Mouse (Mus musculus) hindbrain, embryonic 13.5 days (tissue): ENCODE results near the gene Exo5. TPM values are rescaled to one million over a fixed set of nuclear protein-coding genes. Genes with fewer than 3 reads are reported as not detected.

ENCODE experiments used
- ATAC-seq: fragments of 200-750 bp; cut with Nextera tagmentation; 2 replicates; pipeline ENCODE4 v1.8.0; 2017; ENCODE audit warnings: moderate TSS enrichment; ENCODE audit not compliant: low FRiP score
- H3K27ac ChIP-seq: fragments of 300-500 bp; sonication (generic); 2 replicates; pipeline ENCODE4 v1.5.1; 2015; ENCODE audit warnings: inconsistent platforms, mild to moderate bottlenecking, moderate library complexity
- H3K27me3 ChIP-seq: fragments of 300-500 bp; sonication (generic); 2 replicates; pipeline ENCODE4 v1.6.1; 2015; ENCODE audit warnings: mild to moderate bottlenecking, inconsistent platforms
- H3K36me3 ChIP-seq: fragments of 300-500 bp; sonication (generic); 2 replicates; pipeline ENCODE4 v1.6.1; 2015; ENCODE audit warnings: mild to moderate bottlenecking, inconsistent platforms
- H3K4me1 ChIP-seq: fragments of 300-500 bp; sonication (generic); replicated peaks from 2 replicates; pipeline ENCODE4 v1.6.1; 2015; ENCODE audit warnings: inconsistent platforms
- H3K4me2 ChIP-seq: fragments of 300-500 bp; sonication (generic); 2 replicates; pipeline ENCODE4 v1.6.1; 2015; ENCODE audit warnings: inconsistent platforms, mild to moderate bottlenecking, moderate library complexity
- H3K4me3 ChIP-seq: fragments of 300-500 bp; sonication (generic); 2 replicates; pipeline ENCODE4 v1.5.1; 2015; ENCODE audit warnings: mild to moderate bottlenecking, inconsistent platforms
- H3K9ac ChIP-seq: fragments of 300-500 bp; sonication (generic); 2 replicates; pipeline ENCODE4 v1.6.1; 2015; ENCODE audit warnings: mild to moderate bottlenecking, inconsistent platforms
- H3K9me3 ChIP-seq: fragments of 300-500 bp; sonication (generic); 2 replicates; pipeline ENCODE4 v1.6.1; 2016; ENCODE audit warnings: inconsistent platforms
- WGBS: fragments of 180-500 bp; shearing (Covaris S2); methylation state at CpG from one replicate; pipeline ENCODE4 v1.1.7; 2015; 5-methylcytosine and 5-hydroxymethylcytosine counted together
- microRNA-seq: library from miRNA; unstranded; fragments of <30 nt; microRNA quantifications from one replicate; pipeline ENCODE4, GENCODE M21; 2016
- polyA plus RNA-seq: library from polyadenylated mRNA; unstranded; fragments of >200 nt; fragmentation: Nextera tagmentation; extraction: Ambion mirVana; gene quantifications from 2 replicates; pipeline ENCODE4 v1.2.1, GENCODE M21; 2015

Exo5 gene
- polyA plus RNA-seq, 1 experiment from 2014 or later = 38.3 TPM

DNA sequence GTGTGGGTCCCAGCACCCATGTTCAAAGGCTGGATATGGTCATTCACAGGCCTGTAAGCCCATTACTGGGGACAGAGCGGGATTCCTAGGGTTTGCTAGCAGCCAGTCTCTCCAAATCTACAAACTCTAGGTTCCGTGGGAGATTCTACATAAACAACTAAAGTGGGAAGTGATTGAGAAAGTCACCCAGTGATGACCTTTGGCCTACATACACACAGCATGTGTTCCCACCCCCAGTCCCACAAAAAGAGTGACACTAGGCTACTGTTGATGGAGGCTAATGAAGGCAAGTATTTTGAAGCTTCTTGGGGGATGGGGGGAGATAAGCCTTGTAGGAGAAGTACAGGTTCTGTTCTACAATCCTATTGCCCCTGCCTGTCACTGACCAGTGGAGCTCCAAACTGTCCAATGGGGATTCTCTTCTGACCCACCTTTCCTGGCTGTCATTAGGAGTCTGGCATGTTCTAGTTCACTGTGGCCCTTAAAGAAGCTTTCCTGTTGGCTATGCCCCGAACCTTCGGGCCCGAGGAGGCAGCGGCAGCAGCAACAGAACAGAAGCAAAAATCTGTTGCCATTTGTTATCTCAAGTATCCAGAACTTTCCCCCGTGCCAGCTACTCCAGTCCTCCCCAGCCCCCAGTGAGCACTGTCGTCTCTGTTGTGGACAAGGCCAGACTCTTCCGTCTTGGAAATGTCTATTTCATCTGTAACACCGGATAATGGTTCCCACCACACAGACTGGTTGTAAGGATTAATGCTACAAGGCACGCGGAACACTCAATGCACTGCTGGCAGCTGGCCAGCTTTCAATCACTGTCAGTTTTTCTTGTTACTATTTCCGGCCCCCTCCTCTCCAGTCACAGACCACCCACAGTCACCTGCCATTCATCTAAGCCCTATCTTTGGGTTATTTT lies 39.4 kb downstream of the Exo5 start:
- Histone ChIP-seq H3K4me1 (peaks cover 47% of the 10 kb centered on the region), H3K36me3 (no peaks in the 10 kb centered on the region), H3K27ac (no peak overlapping the region), H3K9me3 (no peaks in the 10 kb centered on the region), H3K4me2 (no peak overlapping the region), H3K9ac (no peak overlapping the region), H3K27me3 (peaks cover 12% of the 10 kb centered on the region), H3K4me3 (no peak overlapping the region)
- ATAC-seq = no peak
- WGBS = 39% methylated on average over 13 of the region's 13 CpGs

DNA sequence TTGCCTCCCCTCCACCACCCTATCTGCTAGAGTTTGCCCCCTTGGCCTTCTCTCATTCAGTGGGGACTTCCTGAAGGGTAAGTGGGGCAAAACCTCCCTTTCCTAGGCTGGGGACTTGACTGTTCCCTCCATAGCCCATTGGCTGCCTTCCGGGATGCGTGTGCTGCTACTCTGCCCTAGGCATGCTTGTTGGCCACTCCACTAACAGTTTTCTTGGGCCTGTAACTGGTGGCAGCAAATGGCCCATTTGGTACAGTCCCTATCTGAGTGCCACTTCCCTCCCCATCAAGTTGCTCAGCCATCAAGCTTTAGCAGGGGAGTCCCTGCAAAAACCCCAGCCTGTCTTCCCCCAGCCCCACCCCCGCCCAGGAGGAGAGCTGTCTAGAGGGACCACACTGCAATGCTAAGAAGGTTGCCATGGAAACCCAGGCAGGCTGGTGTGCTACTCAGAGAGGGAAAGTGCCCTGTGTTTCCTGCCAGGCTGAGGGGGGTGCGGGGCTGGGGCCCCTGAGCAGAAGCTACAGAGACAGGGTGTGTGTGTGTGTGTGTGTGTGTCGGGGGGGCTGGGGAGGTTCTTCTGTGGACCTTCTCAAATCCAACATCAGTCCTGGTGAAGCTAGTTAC lies 42.7 kb downstream of the Exo5 start:
- Histone ChIP-seq H3K9ac (no peak overlapping the region), H3K4me1 (peaks cover 49% of the 10 kb centered on the region), H3K36me3 (no peaks in the 10 kb centered on the region), H3K4me2 (no peak overlapping the region), H3K9me3 (no peaks in the 10 kb centered on the region), H3K27me3 (peaks cover 11% of the 10 kb centered on the region), H3K4me3 (no peak overlapping the region), H3K27ac (no peak overlapping the region)
- WGBS = 31% methylated on average over 5 of the region's 5 CpGs
- ATAC-seq = peak; percentile 82

DNA sequence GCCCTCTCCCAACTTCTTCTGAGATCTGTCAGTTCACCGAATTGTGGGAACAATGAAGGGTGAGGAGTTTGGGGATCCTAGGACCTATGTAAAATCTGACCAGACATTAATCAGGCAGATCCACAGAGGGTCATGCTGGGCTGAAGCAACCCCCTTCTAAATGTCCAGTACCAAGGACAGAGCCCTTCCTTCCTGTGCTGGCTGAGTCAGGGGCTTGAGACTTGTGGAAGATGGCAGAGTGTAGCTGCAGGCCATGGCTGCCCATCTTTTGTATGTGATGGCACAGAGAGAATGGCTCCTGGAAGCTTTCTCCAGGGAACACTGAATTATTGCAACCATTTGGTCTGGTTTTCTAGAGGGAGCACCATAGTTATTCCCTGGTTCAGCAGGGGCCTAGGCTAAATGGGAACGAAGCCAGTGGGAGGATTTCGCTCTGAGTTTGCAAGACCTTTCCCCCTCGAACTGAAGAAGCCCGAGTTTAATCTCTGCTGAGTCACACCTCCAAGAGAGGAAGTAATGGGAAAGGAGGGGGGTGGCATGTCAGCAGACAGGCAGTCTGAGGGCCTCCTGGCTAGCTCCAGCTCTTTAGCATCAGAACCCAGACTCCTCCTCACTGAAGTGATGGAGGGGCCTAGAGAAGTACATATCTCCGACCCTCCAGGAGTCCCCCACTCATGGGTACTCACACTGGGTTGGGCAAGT lies 43.9 kb downstream of the Exo5 start:
- ATAC-seq = no peak
- Histone ChIP-seq H3K9me3 (no peaks in the 10 kb centered on the region), H3K4me1 (peaks cover 42% of the 10 kb centered on the region), H3K27ac (no peak overlapping the region), H3K36me3 (no peaks in the 10 kb centered on the region), H3K9ac (no peak overlapping the region), H3K27me3 (peaks cover 7% of the 10 kb centered on the region; the same call in 1 of the 2 replicates), H3K4me3 (no peak overlapping the region), H3K4me2 (no peak overlapping the region)
- WGBS = 62% methylated on average over 6 of the region's 6 CpGs

DNA sequence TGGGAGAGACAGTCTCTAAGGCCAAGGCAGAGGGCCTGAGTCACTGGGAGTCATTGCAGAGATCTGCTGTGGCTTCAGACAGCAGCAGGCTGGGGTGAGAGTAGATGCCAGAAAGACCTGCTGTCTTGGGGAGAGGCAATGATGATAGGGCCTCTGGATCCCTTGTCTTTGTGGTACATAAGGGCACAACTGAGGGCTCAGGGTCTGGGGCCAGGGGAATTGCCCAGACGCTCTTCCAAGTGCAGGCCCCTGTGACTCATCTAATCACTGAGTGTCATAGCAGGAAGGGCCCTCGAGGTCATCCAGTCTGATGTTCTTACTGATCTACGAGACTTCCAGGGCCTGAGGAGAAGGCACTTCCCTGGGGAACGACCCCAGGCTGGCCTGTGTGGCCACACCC lies 45.4 kb downstream of the Exo5 start:
- no peak overlapping the region for H3K4me2 ChIP-seq
- no peaks in the 10 kb centered on the region for H3K9me3 ChIP-seq
- peak overlapping the region; percentile 6; the same call in 1 of the 2 replicates for H3K9ac ChIP-seq
- no peak overlapping the region for H3K4me3 ChIP-seq
- H3K4me1 ChIP-seq = peaks cover 33% of the 10 kb centered on the region
- no peaks in the 10 kb centered on the region for H3K36me3 ChIP-seq
- H3K27me3 ChIP-seq = 0 out of 2 replicates have a peak, but pooled peaks cover 4% of the 10 kb centered on the region
- ATAC-seq = no peak
- H3K27ac ChIP-seq = no peak overlapping the region
- WGBS = 50% methylated on average over 4 of the region's 4 CpGs

DNA sequence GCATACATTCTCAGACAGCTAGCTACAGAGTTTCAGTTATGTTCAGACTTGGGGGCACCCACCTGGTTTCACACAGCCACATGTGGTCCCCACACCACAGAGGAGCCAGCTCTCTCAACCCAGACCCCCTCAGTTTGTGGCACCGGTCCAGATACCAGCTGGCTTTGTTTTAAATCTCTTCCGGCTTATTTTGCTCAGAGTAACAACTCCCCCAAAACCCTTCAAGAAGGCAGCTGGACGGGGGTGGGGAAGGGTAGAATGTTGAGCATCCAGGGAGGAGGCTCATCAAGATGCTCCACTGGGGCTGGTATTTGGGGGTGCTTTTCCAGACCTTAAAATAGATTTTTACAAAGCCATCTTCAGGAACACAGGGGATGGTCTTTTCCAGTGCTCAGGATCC lies 46.1 kb downstream of the Exo5 start:
- WGBS = 70% methylated on average over 3 of the region's 3 CpGs
- H3K4me3 ChIP-seq = no peak overlapping the region
- ATAC-seq = no peak
- 0 out of 2 replicates have a peak, but pooled peaks cover 4% of the 10 kb centered on the region for H3K27me3 ChIP-seq
- peaks cover 33% of the 10 kb centered on the region for H3K4me1 ChIP-seq
- no peaks in the 10 kb centered on the region for H3K36me3 ChIP-seq
- H3K9ac ChIP-seq = peak overlapping the region; percentile 6; the same call in 1 of the 2 replicates
- H3K9me3 ChIP-seq = no peaks in the 10 kb centered on the region
- no peak overlapping the region for H3K4me2 ChIP-seq
- H3K27ac ChIP-seq = no peak overlapping the region

- Histone ChIP-seq H3K4me2 (no peak overlapping the region), H3K9ac (no peak overlapping the region), H3K4me3 (no peak overlapping the region), H3K27ac (no peak overlapping the region), H3K27me3 (no peaks in the 10 kb centered on the region), H3K9me3 (no peaks in the 10 kb centered on the region), H3K36me3 (no peaks in the 10 kb centered on the region), H3K4me1 (peaks cover 14% of the 10 kb centered on the region)
- 44% methylated on average over 3 of the region's 3 CpGs for WGBS
- ATAC-seq = no peak
Observed at GRCm38 (mm10) chr4:120875961-120876360, 48.9 kb downstream of the Exo5 start.

Small RNA genes lying within 50 kb of the gene (microRNA-seq; reads per million reads assigned to microRNA genes)
- 0.70 reads per million for gene Mir7015

Other genes starting within 250 kb of the Exo5 start
- 4.8 and 5.8 TPM in 2 replicates for gene Kcnq4, start 176.4 kb downstream of the Exo5 start, polyA plus RNA-seq
- gene Nfyc, start 93.4 kb downstream of the Exo5 start, polyA plus RNA-seq = 85.8 and 86.3 TPM in 2 replicates
- gene Rims3, start 70.2 kb downstream of the Exo5 start, polyA plus RNA-seq = 11.9 and 12.4 TPM in 2 replicates
- 9.1 and 9.8 TPM in 2 replicates for gene Zfp69, start 26.7 kb upstream of the Exo5 start, polyA plus RNA-seq
- gene Smap2, start 92.2 kb upstream of the Exo5 start, polyA plus RNA-seq = 36.7 and 36.8 TPM in 2 replicates
- 12.9 and 14.4 TPM in 2 replicates for gene Col9a2, start 114.4 kb upstream of the Exo5 start, polyA plus RNA-seq
- gene Zmpste24, start 173.2 kb upstream of the Exo5 start, polyA plus RNA-seq = 28.4 and 28.7 TPM in 2 replicates
- not detected in 2 replicates for gene Tmco2, start 184.2 kb upstream of the Exo5 start, polyA plus RNA-seq